Mouse (Mus musculus): ENCODE results near the gene Mael. TPM values are rescaled to one million over a fixed set of nuclear protein-coding genes. Genes with fewer than 3 reads are reported as not detected.

Mael gene
- polyA plus RNA-seq, 2 experiments: not detected

- no peak for DNase-seq (ENCODE audit: low read depth in 3 of 3, low spot score in 3 of 3)
Measured at GRCm38 (mm10) chr1:166185357-166185756, 53.2 kb downstream of the Mael start.

DNA sequence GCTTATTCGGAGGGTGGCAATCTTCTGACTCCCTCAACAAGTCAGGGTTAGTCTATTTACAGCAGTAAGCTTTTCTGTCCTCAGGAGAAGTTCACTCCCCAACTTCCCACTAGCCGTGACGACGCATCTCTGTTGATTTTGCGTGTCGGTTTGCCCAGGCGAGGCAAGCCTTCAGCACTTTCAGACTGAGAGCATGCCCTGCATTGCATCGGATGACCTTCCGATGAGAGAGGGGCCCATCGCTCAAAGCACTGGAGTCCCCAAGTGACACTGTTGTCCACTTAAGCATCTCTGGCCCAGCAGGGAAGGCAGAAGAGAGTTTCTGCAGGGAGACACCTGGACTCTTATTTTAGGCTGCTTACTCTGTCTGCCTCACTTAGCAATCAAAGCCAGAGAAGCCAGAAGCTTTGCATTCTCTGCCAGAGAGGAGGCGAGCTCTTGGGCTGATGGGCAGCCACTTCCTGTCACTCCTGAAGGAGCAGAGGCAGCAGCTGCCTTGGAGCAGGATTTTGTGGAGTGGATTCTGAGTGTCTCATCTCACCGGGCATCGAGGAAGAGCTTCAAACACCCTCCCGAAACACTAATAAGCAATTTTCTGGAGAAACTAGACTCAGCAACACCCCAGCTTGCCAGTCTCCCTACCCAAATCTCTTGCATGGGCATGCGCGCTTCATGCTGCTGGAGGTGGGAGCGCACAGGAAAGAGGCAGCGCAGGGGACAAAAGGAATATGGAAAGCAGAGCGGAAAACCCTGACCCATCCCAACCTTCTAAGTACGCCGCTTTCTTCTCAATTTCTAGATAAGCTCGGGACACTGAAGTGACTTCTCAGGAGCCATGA, 53.9 kb downstream of the Mael start:
- no peak overlapping the region for H3K9ac ChIP-seq (replicated peaks)
- H3K36me3 ChIP-seq (replicated peaks; ENCODE audit: control insufficient read depth, insufficient read depth, low read depth): no peaks in the 10 kb centered on the region
- H3K27ac ChIP-seq: no peak overlapping the region
- H3K27me3 ChIP-seq (ENCODE audit: control insufficient read depth, insufficient read depth, low read length): no peaks in the 10 kb centered on the region
- no peak overlapping the region for H3K4me2 ChIP-seq (ENCODE audit: low read depth)
- no peak for ATAC-seq (ENCODE audit: insufficient read depth)
- H3K9me3 ChIP-seq (ENCODE audit: control insufficient read depth, low read length): no peaks in the 10 kb centered on the region
- WGBS (ENCODE audit: insufficient replicate concordance): 64% methylated on average over 22 of the region's 22 CpGs
- TF ChIP-seq EP300 (IDR thresholded peaks at IDR 0.05; ENCODE audit: low read depth): no peak
- TF ChIP-seq CTCF (IDR thresholded peaks at IDR 0.05; ENCODE audit: low read depth): no peak
- H3K4me1 ChIP-seq (replicated peaks; ENCODE audit: control insufficient read depth in 2 of 2, insufficient read depth in 2 of 2, low read length in 1 of 2): no peaks in the 10 kb centered on the region
- H3K4me3 ChIP-seq (ENCODE audit: insufficient read depth in 1 of 2, low read depth in 2 of 2, low read length in 2 of 2): no peak overlapping the region
- no peak for DNase-seq (ENCODE audit: low read depth in 3 of 3, low spot score in 3 of 3)

More at GRCm38 (mm10) chr1:166185357-166185756, 53.2 kb downstream of the Mael start:
- no peak overlapping the region for H3K4me2 ChIP-seq (ENCODE audit: low read depth)
- H3K9ac ChIP-seq (replicated peaks): no peak overlapping the region
- H3K4me1 ChIP-seq (replicated peaks; ENCODE audit: control insufficient read depth in 2 of 2, insufficient read depth in 2 of 2, low read length in 1 of 2): no peaks in the 10 kb centered on the region
- ATAC-seq (ENCODE audit: insufficient read depth): no peak
- no peaks in the 10 kb centered on the region for H3K9me3 ChIP-seq (ENCODE audit: control insufficient read depth, low read length)
- 57% methylated on average over 5 of the region's 5 CpGs for WGBS (ENCODE audit: insufficient replicate concordance)
- no peak overlapping the region for H3K27ac ChIP-seq
- H3K36me3 ChIP-seq (replicated peaks; ENCODE audit: control insufficient read depth, insufficient read depth, low read depth): no peaks in the 10 kb centered on the region
- TF ChIP-seq CTCF (IDR thresholded peaks at IDR 0.05; ENCODE audit: low read depth) (no peak), EP300 (IDR thresholded peaks at IDR 0.05; ENCODE audit: low read depth) (no peak)
- no peaks in the 10 kb centered on the region for H3K27me3 ChIP-seq (ENCODE audit: control insufficient read depth, insufficient read depth, low read length)
- no peak overlapping the region for H3K4me3 ChIP-seq (ENCODE audit: insufficient read depth in 1 of 2, low read depth in 2 of 2, low read length in 2 of 2)

DNA sequence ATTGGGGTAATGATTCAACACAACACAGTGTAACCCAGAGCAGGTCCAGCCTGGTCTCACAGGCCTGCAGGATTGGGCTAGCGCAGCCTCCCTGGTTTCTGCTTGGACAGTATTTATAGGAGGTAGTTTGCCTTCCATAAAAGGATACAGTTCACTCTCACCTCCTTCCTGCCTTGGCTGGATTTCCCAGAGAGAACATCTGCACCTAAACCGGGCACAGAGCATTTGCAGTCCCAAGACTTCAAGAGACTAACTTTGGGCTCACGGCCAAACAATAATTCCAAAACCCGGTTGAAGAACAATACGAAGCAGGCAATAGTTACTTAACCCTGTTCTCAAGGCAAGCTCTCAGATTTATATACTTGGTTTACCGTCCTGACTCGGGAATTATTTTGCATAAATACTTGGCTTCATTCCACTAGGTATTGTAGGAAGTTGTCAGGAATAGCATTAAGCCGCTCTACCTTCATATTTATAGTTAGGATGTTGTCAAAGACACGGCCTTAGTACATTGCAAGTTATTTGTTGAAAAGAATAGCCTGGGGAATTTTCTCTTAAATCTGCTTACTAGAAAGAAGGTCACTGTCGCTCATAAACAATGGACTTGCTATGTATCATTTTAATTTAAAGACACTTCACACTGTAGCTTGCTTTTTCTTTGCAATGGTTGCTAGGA, 55.5 kb downstream of the Mael start:
- H3K27ac ChIP-seq: no peak overlapping the region

DNA sequence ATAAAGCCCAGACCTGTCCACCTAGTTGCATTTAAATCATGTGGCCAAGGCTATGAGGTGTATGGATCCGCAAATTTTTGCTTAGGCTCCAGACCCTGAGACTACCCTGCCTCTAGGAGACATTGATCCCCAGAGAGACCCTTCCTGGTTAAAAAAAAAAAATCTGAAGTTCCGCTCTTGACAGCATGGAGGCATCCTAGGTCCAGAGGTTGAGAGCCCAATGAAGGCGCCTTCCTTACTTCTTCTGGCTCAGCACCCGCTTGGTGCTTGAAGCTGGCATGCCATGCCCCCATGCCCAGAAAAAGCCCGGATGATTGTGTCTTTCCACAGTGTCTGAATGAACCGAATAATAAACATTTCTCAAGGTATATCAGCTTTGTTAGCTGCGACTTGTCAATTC, 57.0 kb downstream of the Mael start:
- Histone ChIP-seq H3K36me3 (replicated peaks; ENCODE audit: control insufficient read depth, insufficient read depth, low read depth) (no peaks in the 10 kb centered on the region), H3K9me3 (ENCODE audit: control insufficient read depth, low read length) (no peaks in the 10 kb centered on the region), H3K27ac (no peak overlapping the region), H3K4me1 (replicated peaks; ENCODE audit: control insufficient read depth in 2 of 2, insufficient read depth in 2 of 2, low read length in 1 of 2) (no peaks in the 10 kb centered on the region), H3K4me3 (ENCODE audit: insufficient read depth in 1 of 2, low read depth in 2 of 2, low read length in 2 of 2) (no peak overlapping the region), H3K9ac (replicated peaks) (no peak overlapping the region), H3K27me3 (ENCODE audit: control insufficient read depth, insufficient read depth, low read length) (no peaks in the 10 kb centered on the region), H3K4me2 (ENCODE audit: low read depth) (no peak overlapping the region)
- no peak for TF ChIP-seq CTCF (IDR thresholded peaks at IDR 0.05; ENCODE audit: low read depth)
- no peak for TF ChIP-seq EP300 (IDR thresholded peaks at IDR 0.05; ENCODE audit: low read depth)
- no peak for DNase-seq (ENCODE audit: low read depth in 3 of 3, low spot score in 3 of 3)
- 66% methylated on average over 7 of the region's 7 CpGs for WGBS (ENCODE audit: insufficient replicate concordance)
- ATAC-seq (ENCODE audit: insufficient read depth): no peak

More for the DNA sequence above, 55.5 kb downstream of the Mael start:
- no peak overlapping the region for H3K4me3 ChIP-seq (ENCODE audit: insufficient read depth in 1 of 2, low read depth in 2 of 2, low read length in 2 of 2)
- H3K9me3 ChIP-seq (ENCODE audit: control insufficient read depth, low read length): no peaks in the 10 kb centered on the region
- H3K27me3 ChIP-seq (ENCODE audit: control insufficient read depth, insufficient read depth, low read length): no peaks in the 10 kb centered on the region
- DNase-seq (ENCODE audit: low read depth in 3 of 3, low spot score in 3 of 3) (no peak), ATAC-seq (ENCODE audit: insufficient read depth) (no peak)
- WGBS (ENCODE audit: insufficient replicate concordance): 73% methylated on average over 10 of the region's 10 CpGs
- no peaks in the 10 kb centered on the region for H3K4me1 ChIP-seq (replicated peaks; ENCODE audit: control insufficient read depth in 2 of 2, insufficient read depth in 2 of 2, low read length in 1 of 2)
- H3K36me3 ChIP-seq (replicated peaks; ENCODE audit: control insufficient read depth, insufficient read depth, low read depth): no peaks in the 10 kb centered on the region
- no peak overlapping the region for H3K4me2 ChIP-seq (ENCODE audit: low read depth)
- no peak for TF ChIP-seq CTCF (IDR thresholded peaks at IDR 0.05; ENCODE audit: low read depth)
- TF ChIP-seq EP300 (IDR thresholded peaks at IDR 0.05; ENCODE audit: low read depth): no peak
- H3K9ac ChIP-seq (replicated peaks): no peak overlapping the region

DNA sequence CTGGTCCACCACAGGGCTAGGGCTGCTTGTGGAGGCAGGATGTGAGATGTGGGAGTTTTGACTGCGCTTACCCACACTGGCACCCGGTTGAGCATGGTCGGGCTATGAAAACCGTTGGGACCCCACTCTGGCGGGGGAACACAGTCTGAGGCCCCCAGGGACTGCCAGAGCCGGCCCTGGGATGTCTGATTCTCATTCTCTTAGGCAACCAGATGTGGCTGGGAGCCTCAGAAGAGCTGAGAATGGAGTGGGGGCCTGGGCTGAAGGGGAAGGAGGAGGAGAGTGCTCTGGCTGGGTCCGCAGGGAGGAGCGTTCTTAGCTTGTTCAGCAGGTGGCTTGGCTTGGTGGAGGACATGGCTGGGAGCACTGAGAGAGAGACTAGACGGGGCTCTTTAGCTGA, 64.9 kb downstream of the Mael start:
- H3K4me2 ChIP-seq (ENCODE audit: low read depth): no peak overlapping the region
- H3K9ac ChIP-seq (replicated peaks): no peak overlapping the region
- ATAC-seq (ENCODE audit: insufficient read depth): no peak
- no peak overlapping the region for H3K4me3 ChIP-seq (ENCODE audit: insufficient read depth in 1 of 2, low read depth in 2 of 2, low read length in 2 of 2)
- H3K4me1 ChIP-seq (replicated peaks; ENCODE audit: control insufficient read depth in 2 of 2, insufficient read depth in 2 of 2, low read length in 1 of 2): no peaks in the 10 kb centered on the region
- no peaks in the 10 kb centered on the region for H3K9me3 ChIP-seq (ENCODE audit: control insufficient read depth, low read length)
- TF ChIP-seq EP300 (IDR thresholded peaks at IDR 0.05; ENCODE audit: low read depth) (no peak), CTCF (IDR thresholded peaks at IDR 0.05; ENCODE audit: low read depth) (no peak)
- H3K27ac ChIP-seq: no peak overlapping the region
- no peaks in the 10 kb centered on the region for H3K36me3 ChIP-seq (replicated peaks; ENCODE audit: control insufficient read depth, insufficient read depth, low read depth)
- DNase-seq (ENCODE audit: low read depth in 3 of 3, low spot score in 3 of 3): no peak
- WGBS (ENCODE audit: insufficient replicate concordance): 57% methylated on average over 9 of the region's 9 CpGs
- H3K27me3 ChIP-seq (ENCODE audit: control insufficient read depth, insufficient read depth, low read length): no peaks in the 10 kb centered on the region

All from liver, embryonic 14.5 days (tissue).